Mouse (Mus musculus): ENCODE results near the gene Dnajc10. TPM values are rescaled to one million over a fixed set of nuclear protein-coding genes. Genes with fewer than 3 reads are reported as not detected.

Gene Dnajc10
- 43.0 and 48.3 TPM in 2 replicates for total RNA-seq (2021)
- long read RNA-seq, experiment 1, full-length matches to known transcripts = 53 of 59 reads
- long read RNA-seq, experiment 1, partial matches to known transcripts = 4 of 59 reads
- long read RNA-seq, experiment 1, other reads (novel, unspliced or antisense) = 2 of 59 reads
- long read RNA-seq, experiment 2, full-length matches to known transcripts = 53 of 65 reads
- long read RNA-seq, experiment 2, partial matches to known transcripts = 7 of 65 reads
- long read RNA-seq, experiment 2, other reads (novel, unspliced or antisense) = 5 of 65 reads

DNA sequence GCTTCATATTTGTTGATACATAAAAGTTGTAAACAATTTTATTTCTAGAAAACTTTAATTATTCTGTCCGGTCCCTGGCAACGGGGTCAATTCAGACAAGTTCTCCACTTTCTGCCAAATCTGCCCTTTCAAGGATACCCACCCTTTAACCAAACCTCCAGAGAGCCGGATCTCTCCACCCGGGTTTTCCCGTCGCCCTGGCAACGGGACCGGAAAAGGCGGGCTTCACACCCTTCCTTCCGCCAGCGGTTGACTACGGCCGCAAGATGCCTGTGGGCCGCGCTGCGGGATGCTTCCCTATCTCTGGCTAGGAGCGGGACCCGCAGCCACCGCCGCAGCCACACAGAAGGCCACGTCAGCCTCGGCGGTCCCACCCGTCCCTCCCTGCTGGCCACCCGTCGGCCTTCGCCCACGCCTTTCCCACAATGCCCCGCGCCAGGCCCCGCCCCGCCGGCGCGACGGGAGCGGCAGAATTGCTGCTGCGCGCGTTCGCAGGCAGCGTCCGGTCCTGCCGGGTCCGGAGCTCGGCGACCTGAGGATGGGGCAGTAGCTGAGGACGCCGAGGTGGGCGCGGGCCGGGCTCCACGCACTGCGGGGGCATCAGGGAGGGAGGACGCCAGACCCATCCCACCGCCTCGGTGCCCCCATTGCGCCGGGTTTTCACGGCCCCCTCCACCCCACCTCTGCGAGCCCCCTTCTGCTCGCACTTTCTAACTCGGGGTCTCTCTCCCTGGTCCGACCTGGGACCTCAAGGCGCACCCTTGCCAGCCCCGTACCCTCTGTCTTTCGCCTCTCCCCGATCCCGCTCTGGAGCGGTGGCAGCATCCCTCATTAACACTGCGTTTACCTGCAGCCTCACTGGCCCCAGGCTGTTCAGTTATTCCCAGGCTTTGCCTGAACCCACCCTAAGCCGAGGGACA, at the start of gene Dnajc10:
Dnajc10 (plus strand) TSS at position 225 of the 920 bp plus-strand sequence.
- peak; percentile 96 for DNase-seq

DNA sequence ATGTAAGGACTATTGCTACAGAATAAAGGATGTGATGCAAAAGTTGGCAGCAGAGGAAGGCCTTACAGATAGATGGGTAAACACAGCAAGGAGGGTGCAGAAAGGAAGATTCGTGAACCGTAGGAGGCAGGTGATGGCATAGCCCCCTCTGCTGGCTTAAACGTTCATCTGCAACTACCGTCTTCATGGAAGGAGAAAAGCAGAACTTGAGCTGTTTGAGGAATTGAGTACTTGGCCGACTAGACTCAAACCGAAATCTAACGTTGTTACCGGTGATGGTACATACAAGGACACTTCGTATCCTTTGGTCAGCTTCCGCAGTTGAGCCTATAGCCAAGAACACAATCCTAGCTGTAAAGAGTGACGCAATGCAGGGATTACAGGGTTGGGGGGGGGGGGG, 48.4 kb upstream of the Dnajc10 start:
- DNase-seq = peak; percentile 81

DNA sequence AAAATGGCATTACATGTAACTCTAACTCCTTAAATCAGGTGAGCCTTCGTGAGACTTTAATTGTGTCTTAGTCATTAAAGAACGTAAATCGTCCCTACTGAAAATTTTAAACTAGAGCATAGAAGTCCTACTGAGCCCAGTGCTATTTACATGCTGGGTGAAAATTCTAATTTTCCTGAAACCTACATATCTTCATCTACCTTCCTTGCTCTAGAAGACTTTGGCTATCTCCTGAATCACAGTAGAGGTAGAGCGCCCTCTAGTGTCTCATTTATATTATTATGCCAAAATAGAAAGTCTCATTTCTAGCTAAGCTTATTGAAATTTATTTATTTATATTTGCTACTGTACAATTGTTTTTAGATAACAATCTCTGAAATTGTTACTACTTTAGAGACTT, 47.2 kb upstream of the Dnajc10 start:
- no peak for DNase-seq

GRCm38 (mm10) chr2:80271431-80271830, 43.8 kb upstream of the Dnajc10 start:
- no peak for DNase-seq

GRCm38 (mm10) chr2:80273038-80273437, 42.2 kb upstream of the Dnajc10 start:
- no peak for DNase-seq

- no peak for DNase-seq
Measured at GRCm38 (mm10) chr2:80273763-80274162, 41.5 kb upstream of the Dnajc10 start.

DNA sequence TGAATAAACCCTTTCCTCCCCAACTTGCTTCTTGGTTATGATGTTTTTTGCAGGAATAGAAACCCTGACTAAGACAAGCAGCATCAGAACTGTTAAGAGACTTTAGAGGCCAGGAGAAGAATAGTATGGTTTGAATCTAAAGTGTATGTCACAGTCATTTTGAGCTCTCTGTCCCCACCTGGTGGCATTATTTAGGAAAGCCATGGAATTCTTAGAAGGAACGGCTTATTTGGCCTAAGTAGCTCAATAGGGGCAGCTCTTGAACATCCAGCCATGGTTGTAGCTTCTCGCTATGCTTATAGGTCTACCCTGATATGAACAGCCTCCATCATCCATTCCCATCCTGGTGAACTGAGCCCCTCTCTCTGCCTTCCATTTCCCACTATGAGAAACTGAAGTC, 40.1 kb upstream of the Dnajc10 start:
- peak; percentile 14 for DNase-seq

- DNase-seq = no peak
Measured at GRCm38 (mm10) chr2:80282214-80282613, 33.1 kb upstream of the Dnajc10 start.

GRCm38 (mm10) chr2:80286397-80286796, 28.9 kb upstream of the Dnajc10 start:
- DNase-seq = no peak

DNA sequence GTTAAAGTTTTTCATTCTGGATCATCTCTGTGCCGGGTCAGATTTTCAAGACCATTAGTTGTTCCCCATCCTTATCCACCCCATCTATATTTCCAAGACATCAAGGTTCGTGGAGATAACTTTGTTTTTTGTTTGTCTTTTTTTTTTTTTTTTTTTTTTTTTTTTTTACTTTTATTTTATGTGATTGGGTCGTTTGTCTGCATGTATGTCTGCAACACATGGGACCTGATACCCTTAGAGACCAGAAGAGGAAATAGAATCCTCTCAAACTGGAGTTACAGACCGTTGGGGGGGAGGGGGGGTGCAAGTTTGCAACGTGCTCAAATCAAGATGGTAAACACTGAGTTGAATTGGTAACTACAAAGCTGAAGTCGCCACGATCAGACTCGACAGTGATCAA, 23.1 kb upstream of the Dnajc10 start, which contains the start of gene Prdx6b:
Prdx6b (plus strand) TSS at position 301 of the 400 bp plus-strand sequence.
- DNase-seq = no peak

DNA sequence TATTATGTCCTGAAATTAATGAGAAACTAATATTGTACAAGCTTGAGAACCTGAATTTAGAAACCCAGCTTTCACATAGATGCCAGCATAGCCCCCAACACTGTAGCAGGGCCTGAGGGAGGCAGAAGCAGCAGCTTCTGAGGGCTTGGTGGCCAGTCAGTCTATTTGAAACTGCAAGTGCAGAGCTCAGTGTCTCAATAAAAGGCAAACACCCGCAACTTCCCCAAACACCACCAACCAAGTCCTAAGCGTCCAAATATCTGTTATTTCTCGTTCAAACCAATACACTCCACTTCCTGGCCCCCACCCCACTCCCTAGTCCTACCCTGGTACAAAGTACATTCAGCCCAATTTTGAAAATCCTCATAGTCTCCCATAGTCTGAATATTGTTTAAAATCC, 16.9 kb upstream of the Dnajc10 start:
- no peak for DNase-seq

GRCm38 (mm10) chr2:80300806-80301205, 14.5 kb upstream of the Dnajc10 start:
- DNase-seq = no peak

GRCm38 (mm10) chr2:80303957-80304356, 11.3 kb upstream of the Dnajc10 start:
- no peak for DNase-seq

GRCm38 (mm10) chr2:80307701-80308100, 7.6 kb upstream of the Dnajc10 start:
- no peak for DNase-seq

- no peak for DNase-seq
Measured at GRCm38 (mm10) chr2:80309775-80310174, 5.5 kb upstream of the Dnajc10 start.

- no peak for DNase-seq
Measured at GRCm38 (mm10) chr2:80310772-80311171, 4.5 kb upstream of the Dnajc10 start.

DNA sequence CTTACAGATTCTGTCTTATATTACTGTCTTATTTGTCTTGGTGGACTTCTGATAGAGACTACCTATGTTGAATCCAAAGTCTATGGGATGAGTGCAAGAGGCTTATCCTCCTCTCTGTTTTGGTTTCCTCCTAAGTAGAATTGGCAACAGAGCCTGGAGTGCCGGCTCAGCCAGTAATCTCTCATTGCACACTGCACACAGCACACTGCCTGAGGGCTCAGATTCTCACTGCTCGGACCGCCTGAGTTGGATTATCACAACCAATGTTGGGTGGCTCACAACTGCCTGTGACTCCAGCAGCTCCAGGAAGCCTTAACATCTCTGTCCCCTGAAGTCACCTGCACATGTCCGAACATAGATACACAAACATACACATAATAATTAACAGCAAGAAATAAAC, 3.9 kb upstream of the Dnajc10 start:
- DNase-seq = no peak

DNA sequence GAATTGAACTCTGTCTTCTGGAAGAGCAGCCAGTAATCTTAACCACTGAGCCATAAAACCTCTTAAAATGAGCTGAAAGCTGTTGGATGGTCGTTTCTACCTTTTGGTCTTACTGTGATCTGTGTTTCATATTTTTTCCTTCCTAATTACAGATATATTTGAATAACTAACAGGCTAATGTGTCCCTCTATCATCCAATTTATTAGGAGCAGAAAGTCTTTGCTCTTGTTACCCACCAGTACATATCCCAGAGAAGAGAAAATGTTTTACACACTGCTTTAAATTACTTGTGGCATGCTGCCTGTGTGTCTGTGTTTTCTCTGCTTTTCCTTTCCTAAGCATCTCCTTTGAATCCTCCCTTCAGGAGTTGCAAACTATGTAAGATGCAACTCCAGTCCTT, 1.1 kb upstream of the Dnajc10 start:
- DNase-seq = no peak

DNA sequence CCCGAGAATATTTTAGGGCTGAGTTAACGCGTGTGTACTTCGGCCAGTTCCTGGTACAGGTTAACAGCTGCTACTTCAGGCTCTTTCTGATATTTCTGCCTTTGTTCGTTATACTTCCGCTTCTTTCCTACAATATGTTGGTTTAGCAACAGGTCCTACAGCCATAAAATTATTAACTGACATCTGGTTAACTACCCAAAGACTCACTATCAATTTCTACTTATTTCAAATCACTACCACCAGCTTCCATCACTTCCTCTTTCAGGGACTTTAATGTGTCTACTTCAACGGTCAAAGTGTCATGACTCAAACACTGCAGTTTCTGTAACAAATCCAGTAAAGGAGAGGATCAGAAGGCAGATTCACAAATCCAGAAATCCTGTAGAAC, 418 bp upstream of the Dnajc10 start:
- no peak for DNase-seq

DNA sequence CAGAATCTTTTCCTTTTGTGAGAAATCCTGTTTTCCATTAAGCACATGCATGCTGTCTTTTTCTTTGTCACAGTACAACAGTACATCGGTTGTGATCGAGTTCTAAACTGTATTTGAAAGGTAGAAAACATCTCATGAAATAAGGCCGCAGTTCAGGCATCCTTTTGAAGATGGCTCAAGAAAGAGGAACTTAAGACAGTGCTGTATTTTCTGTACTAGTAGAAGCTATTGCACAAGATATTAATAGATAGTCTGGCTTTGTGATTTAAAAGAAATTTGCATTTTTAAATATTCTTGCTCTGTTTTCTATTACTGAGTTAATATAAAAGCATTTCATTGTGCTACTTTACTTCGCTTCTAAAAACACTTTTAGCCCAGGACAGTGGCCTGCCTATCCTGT, 7.6 kb downstream of the Dnajc10 start:
- no peak for DNase-seq

- no peak for DNase-seq
Measured at GRCm38 (mm10) chr2:80325779-80326178, 10.5 kb downstream of the Dnajc10 start.

- DNase-seq = no peak
Measured at GRCm38 (mm10) chr2:80327272-80327671, 12.0 kb downstream of the Dnajc10 start.

DNA sequence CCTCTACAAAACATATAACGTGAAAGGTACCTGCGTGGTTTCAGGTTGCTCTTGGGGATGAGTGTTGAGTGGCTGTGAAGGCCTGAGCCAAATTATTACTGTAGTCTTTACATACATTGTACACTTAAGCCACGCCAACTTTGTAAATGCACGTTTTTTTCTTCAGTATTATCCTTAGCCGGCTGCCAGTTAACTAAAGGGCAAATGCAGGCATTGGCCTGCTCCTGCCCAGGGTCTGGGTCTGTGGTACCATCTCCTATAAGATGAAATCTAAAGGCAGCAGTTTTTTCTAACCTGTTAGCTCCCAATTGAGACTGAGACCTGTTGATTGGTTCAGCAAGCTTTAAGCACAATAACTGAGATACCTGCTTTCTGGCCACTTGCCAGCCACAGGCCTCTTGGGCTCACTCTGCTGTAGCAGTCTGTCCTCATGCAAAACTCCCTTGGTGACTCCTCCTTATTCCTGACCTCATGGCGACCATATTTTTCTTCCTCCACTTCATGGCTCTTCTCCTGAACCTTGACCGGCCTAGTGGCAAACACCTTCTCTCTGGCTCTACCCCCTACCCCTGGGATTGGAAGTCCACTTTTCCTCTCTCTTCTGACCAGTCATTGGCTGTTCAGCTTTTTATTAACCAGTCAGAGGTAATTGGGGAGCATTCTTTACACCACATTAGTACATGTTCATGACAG, 13.8 kb downstream of the Dnajc10 start:
- no peak for DNase-seq
